Mouse (Mus musculus): ENCODE data around the gene Hist2h2be. TPM values are rescaled to one million over a fixed set of nuclear protein-coding genes. Genes with fewer than 3 reads are reported as not detected.
A peak's percentile ranks its signal among the peaks of the same experiment; 100 is the strongest.
"Not testable (repeated sequence)": the region's sequence is repeated elsewhere in the genome, so short reads cannot be mapped to it uniquely, and the experiment has no call there.

Gene Hist2h2be
- total and polyA plus RNA-seq, 3 experiments = 0.33 to 2.7 (median 2.5) TPM

GRCm38 (mm10) chr3:96192977-96193376 lies 27.9 kb upstream of the Hist2h2be start:
- ATAC-seq (ENCODE audit: extremely low read depth, insufficient number of reproducible peaks, low FRiP score, poor library complexity, severe bottlenecking) = no peak
- peaks cover 13% of the 10 kb centered on the region for H3K36me3 ChIP-seq (replicated peaks)

GRCm38 (mm10) chr3:96194966-96195365 lies 26.0 kb upstream of the Hist2h2be start:
- no peak for ATAC-seq (ENCODE audit: extremely low read depth, insufficient number of reproducible peaks, low FRiP score, poor library complexity, severe bottlenecking)

More at GRCm38 (mm10) chr3:96192977-96193376, 27.9 kb upstream of the Hist2h2be start:
- Histone ChIP-seq H3K27me3 (ENCODE audit: insufficient read depth, low read length) (peaks cover 46% of the 10 kb centered on the region), H3K4me3 (ENCODE audit: low read depth, low read length) (no peak overlapping the region), H3K4me1 (ENCODE audit: insufficient read depth, low read depth, low read length) (peaks cover 31% of the 10 kb centered on the region), H3K9me3 (replicated peaks) (peaks cover 5% of the 10 kb centered on the region)
- no peak for DNase-seq (ENCODE audit: low spot score)
- TF ChIP-seq CTCF (IDR thresholded peaks at IDR 0.05; ENCODE audit: low read depth, low read length) (no peak), GATA1 (IDR thresholded peaks at IDR 0.05; ENCODE audit: borderline replicate concordance, low read length) (no peak), POLR2AphosphoS5 (IDR thresholded peaks at IDR 0.05; ENCODE audit: insufficient replicate concordance, low read depth, low read length) (no peak), TAL1 (conservative IDR thresholded peaks at IDR 0.05; ENCODE audit: low read depth, low read length) (no peak), GATA2 (IDR thresholded peaks at IDR 0.05; ENCODE audit: borderline replicate concordance, low read depth, low read length) (no peak)

GRCm38 (mm10) chr3:96195616-96196313 lies 25.2 kb upstream of the Hist2h2be start:
- peaks cover 13% of the 10 kb centered on the region for H3K36me3 ChIP-seq (replicated peaks)
- no peak for DNase-seq (ENCODE audit: low spot score)
- peaks cover 45% of the 10 kb centered on the region for H3K4me1 ChIP-seq (ENCODE audit: insufficient read depth, low read depth, low read length)
- peaks cover 21% of the 10 kb centered on the region for H3K27me3 ChIP-seq (ENCODE audit: insufficient read depth, low read length)
- no peak for ATAC-seq (ENCODE audit: extremely low read depth, insufficient number of reproducible peaks, low FRiP score, poor library complexity, severe bottlenecking)
- H3K4me3 ChIP-seq (ENCODE audit: low read depth, low read length) = no peak overlapping the region
- H3K9me3 ChIP-seq (replicated peaks) = peaks cover 5% of the 10 kb centered on the region
- TF ChIP-seq CTCF (IDR thresholded peaks at IDR 0.05; ENCODE audit: low read depth, low read length) (no peak), GATA2 (IDR thresholded peaks at IDR 0.05; ENCODE audit: borderline replicate concordance, low read depth, low read length) (no peak)

More at GRCm38 (mm10) chr3:96194966-96195365, 26.0 kb upstream of the Hist2h2be start:
- no peak overlapping the region for H3K4me3 ChIP-seq (ENCODE audit: low read depth, low read length)
- H3K9me3 ChIP-seq (replicated peaks) = peaks cover 5% of the 10 kb centered on the region
- peaks cover 13% of the 10 kb centered on the region for H3K36me3 ChIP-seq (replicated peaks)
- TF ChIP-seq GATA1 (IDR thresholded peaks at IDR 0.05; ENCODE audit: borderline replicate concordance, low read length) = no peak
- no peak for TF ChIP-seq POLR2AphosphoS5 (IDR thresholded peaks at IDR 0.05; ENCODE audit: insufficient replicate concordance, low read depth, low read length)
- TF ChIP-seq TAL1 (conservative IDR thresholded peaks at IDR 0.05; ENCODE audit: low read depth, low read length) = no peak
- TF ChIP-seq GATA2 (IDR thresholded peaks at IDR 0.05; ENCODE audit: borderline replicate concordance, low read depth, low read length) = no peak
- no peak for TF ChIP-seq CTCF (IDR thresholded peaks at IDR 0.05; ENCODE audit: low read depth, low read length)
- no peak for DNase-seq (ENCODE audit: low spot score)
- peaks cover 49% of the 10 kb centered on the region for H3K4me1 ChIP-seq (ENCODE audit: insufficient read depth, low read depth, low read length)
- H3K27me3 ChIP-seq (ENCODE audit: insufficient read depth, low read length) = peaks cover 29% of the 10 kb centered on the region

- TF ChIP-seq GATA1 (IDR thresholded peaks at IDR 0.05; ENCODE audit: borderline replicate concordance, low read length) = no peak
- ATAC-seq (ENCODE audit: extremely low read depth, insufficient number of reproducible peaks, low FRiP score, poor library complexity, severe bottlenecking) (no peak), DNase-seq (ENCODE audit: low spot score) (no peak)
- peaks cover 5% of the 10 kb centered on the region for H3K9me3 ChIP-seq (replicated peaks)
- H3K27me3 ChIP-seq (ENCODE audit: insufficient read depth, low read length) = peaks cover 21% of the 10 kb centered on the region
- peaks cover 45% of the 10 kb centered on the region for H3K4me1 ChIP-seq (ENCODE audit: insufficient read depth, low read depth, low read length)
- H3K4me3 ChIP-seq (ENCODE audit: low read depth, low read length) = peak overlapping the region; percentile 83
- peaks cover 13% of the 10 kb centered on the region for H3K36me3 ChIP-seq (replicated peaks)
Measured at GRCm38 (mm10) chr3:96196437-96197128, 24.3 kb upstream of the Hist2h2be start.

- Histone ChIP-seq H3K4me1 (ENCODE audit: insufficient read depth, low read depth, low read length) (peaks cover 45% of the 10 kb centered on the region), H3K9me3 (replicated peaks) (peaks cover 5% of the 10 kb centered on the region), H3K36me3 (replicated peaks) (peaks cover 13% of the 10 kb centered on the region), H3K4me3 (ENCODE audit: low read depth, low read length) (peak overlapping the region; percentile 83), H3K27me3 (ENCODE audit: insufficient read depth, low read length) (peaks cover 16% of the 10 kb centered on the region)
- peak; percentile 78 for DNase-seq (ENCODE audit: low spot score)
- peak; percentile 89 for ATAC-seq (ENCODE audit: extremely low read depth, insufficient number of reproducible peaks, low FRiP score, poor library complexity, severe bottlenecking)
- TF ChIP-seq CTCF (IDR thresholded peaks at IDR 0.05; ENCODE audit: low read depth, low read length) (no peak), POLR2AphosphoS5 (IDR thresholded peaks at IDR 0.05; ENCODE audit: insufficient replicate concordance, low read depth, low read length) (no peak), GATA2 (IDR thresholded peaks at IDR 0.05; ENCODE audit: borderline replicate concordance, low read depth, low read length) (no peak), TAL1 (conservative IDR thresholded peaks at IDR 0.05; ENCODE audit: low read depth, low read length) (no peak)
Measured at GRCm38 (mm10) chr3:96197129-96197749, 23.7 kb upstream of the Hist2h2be start.

- ATAC-seq (ENCODE audit: extremely low read depth, insufficient number of reproducible peaks, low FRiP score, poor library complexity, severe bottlenecking) = no peak
- H3K4me3 ChIP-seq (ENCODE audit: low read depth, low read length) = peak overlapping the region; percentile 83; the same call in 1 of the 2 replicates
Measured at GRCm38 (mm10) chr3:96198181-96198580, 22.7 kb upstream of the Hist2h2be start.

GRCm38 (mm10) chr3:96198601-96199251 lies 22.2 kb upstream of the Hist2h2be start:
- peaks cover 13% of the 10 kb centered on the region for H3K36me3 ChIP-seq (replicated peaks)
- H3K4me3 ChIP-seq (ENCODE audit: low read depth, low read length); DNase-seq (ENCODE audit: low spot score); ATAC-seq (ENCODE audit: extremely low read depth, insufficient number of reproducible peaks, low FRiP score, poor library complexity, severe bottlenecking); H3K9me3 ChIP-seq (replicated peaks); H3K27me3 ChIP-seq (ENCODE audit: insufficient read depth, low read length): not testable (repeated sequence)
- H3K4me1 ChIP-seq (ENCODE audit: insufficient read depth, low read depth, low read length) = peaks cover 40% of the 10 kb centered on the region

More at GRCm38 (mm10) chr3:96198181-96198580, 22.7 kb upstream of the Hist2h2be start:
- Histone ChIP-seq H3K27me3 (ENCODE audit: insufficient read depth, low read length) (peaks cover 10% of the 10 kb centered on the region), H3K36me3 (replicated peaks) (peaks cover 13% of the 10 kb centered on the region), H3K4me1 (ENCODE audit: insufficient read depth, low read depth, low read length) (peaks cover 42% of the 10 kb centered on the region), H3K9me3 (replicated peaks) (peaks cover 5% of the 10 kb centered on the region)
- DNase-seq (ENCODE audit: low spot score) = peak; percentile 48
- TF ChIP-seq GATA1 (IDR thresholded peaks at IDR 0.05; ENCODE audit: borderline replicate concordance, low read length) = no peak
- TF ChIP-seq GATA2 (IDR thresholded peaks at IDR 0.05; ENCODE audit: borderline replicate concordance, low read depth, low read length) = no peak
- TF ChIP-seq POLR2AphosphoS5 (IDR thresholded peaks at IDR 0.05; ENCODE audit: insufficient replicate concordance, low read depth, low read length) = no peak
- no peak for TF ChIP-seq CTCF (IDR thresholded peaks at IDR 0.05; ENCODE audit: low read depth, low read length)
- TF ChIP-seq TAL1 (conservative IDR thresholded peaks at IDR 0.05; ENCODE audit: low read depth, low read length) = no peak

Measured in G1E (cell line).